Mouse (Mus musculus): ENCODE measurements at regions not wholly inside any gene's neighbourhood (a gene's known extent, or its start where the extent isn't known, plus 50 kb on each side); places are given as distances from the start of the nearest gene placed in this dataset.

GRCm38 (mm10) chr4:125266212-125266611 lies 138.6 kb upstream of the Zc3h12a start:
- DNase-seq (ENCODE audit: low read depth): peak; percentile 4

- peak; percentile 48 for DNase-seq (ENCODE audit: low read depth)
These were observed 137.9 kb upstream of the Zc3h12a start for GRCm38 (mm10) chr4:125265575-125265974.

- DNase-seq (ENCODE audit: low read depth): peak; percentile 4
These were observed 137.4 kb upstream of the Zc3h12a start for GRCm38 (mm10) chr4:125265065-125265464.

- no peak for DNase-seq (ENCODE audit: low read depth)
These were observed 133.9 kb upstream of the Zc3h12a start for GRCm38 (mm10) chr4:125261547-125261946.

GRCm38 (mm10) chr4:125259306-125259705 lies 131.7 kb upstream of the Zc3h12a start:
- DNase-seq (ENCODE audit: low read depth): no peak

GRCm38 (mm10) chr4:125257916-125258315 lies 130.3 kb upstream of the Zc3h12a start:
- DNase-seq (ENCODE audit: low read depth): no peak

GRCm38 (mm10) chr4:125253161-125253560 lies 125.5 kb upstream of the Zc3h12a start:
- no peak for DNase-seq (ENCODE audit: low read depth)

GRCm38 (mm10) chr4:125252228-125252627 lies 124.6 kb upstream of the Zc3h12a start:
- DNase-seq (ENCODE audit: low read depth): no peak

GRCm38 (mm10) chr4:125249061-125249460 lies 121.4 kb upstream of the Zc3h12a start:
- DNase-seq (ENCODE audit: low read depth): no peak

GRCm38 (mm10) chr4:125246171-125246570 lies 118.5 kb upstream of the Zc3h12a start:
- no peak for DNase-seq (ENCODE audit: low read depth)

GRCm38 (mm10) chr4:125242512-125242911 lies 114.9 kb upstream of the Zc3h12a start:
- no peak for DNase-seq (ENCODE audit: low read depth)

GRCm38 (mm10) chr4:125241577-125242262 lies 114.1 kb upstream of the Zc3h12a start:
- no peak for DNase-seq (ENCODE audit: low read depth)

GRCm38 (mm10) chr4:125231711-125232260 lies 104.1 kb upstream of the Zc3h12a start:
- DNase-seq (ENCODE audit: low read depth): peak; percentile 30

GRCm38 (mm10) chr4:125227194-125227593 lies 99.6 kb upstream of the Zc3h12a start:
- no peak for DNase-seq (ENCODE audit: low read depth)

GRCm38 (mm10) chr4:125222922-125223321 lies 95.3 kb upstream of the Zc3h12a start:
- no peak for DNase-seq (ENCODE audit: low read depth)

- DNase-seq (ENCODE audit: low read depth): peak; percentile 82
These were observed 92.7 kb upstream of the Zc3h12a start for GRCm38 (mm10) chr4:125220314-125220713.

GRCm38 (mm10) chr4:125219209-125219608 lies 91.6 kb upstream of the Zc3h12a start:
- no peak for DNase-seq (ENCODE audit: low read depth)

GRCm38 (mm10) chr4:125214306-125214705 lies 86.7 kb upstream of the Zc3h12a start:
- no peak for DNase-seq (ENCODE audit: low read depth)

- peak; percentile 69 for DNase-seq (ENCODE audit: low read depth)
These were observed 84.5 kb upstream of the Zc3h12a start for GRCm38 (mm10) chr4:125212176-125212530.

- peak; percentile 80 for DNase-seq (ENCODE audit: low read depth)
These were observed 84.0 kb upstream of the Zc3h12a start for GRCm38 (mm10) chr4:125211459-125212175.

- peak; percentile 77 for DNase-seq (ENCODE audit: low read depth)
These were observed 83.1 kb upstream of the Zc3h12a start for GRCm38 (mm10) chr4:125210719-125211118.

- no peak for DNase-seq (ENCODE audit: low read depth)
These were observed 80.7 kb upstream of the Zc3h12a start for GRCm38 (mm10) chr4:125208136-125208915.
